Mouse (Mus musculus) G1E-ER4 (cell line): ENCODE data around the gene Arnt2. TPM values are rescaled to one million over a fixed set of nuclear protein-coding genes. Genes with fewer than 3 reads are reported as not detected.

Experiments used
- GATA1 ChIP-seq: IDR thresholded peaks from one replicate; pipeline ENCODE4 v1.8.0; 2012; ENCODE audit warnings: low read length, inconsistent platforms
- polyA plus RNA-seq: library from polyadenylated mRNA; stranded (reverse); fragments of >175 nt; gene quantifications from 2 replicates; pipeline ENCODE4 v1.2.3, GENCODE M21; 2012

Gene Arnt2
- polyA plus RNA-seq, 1 experiment = not detected

DNA sequence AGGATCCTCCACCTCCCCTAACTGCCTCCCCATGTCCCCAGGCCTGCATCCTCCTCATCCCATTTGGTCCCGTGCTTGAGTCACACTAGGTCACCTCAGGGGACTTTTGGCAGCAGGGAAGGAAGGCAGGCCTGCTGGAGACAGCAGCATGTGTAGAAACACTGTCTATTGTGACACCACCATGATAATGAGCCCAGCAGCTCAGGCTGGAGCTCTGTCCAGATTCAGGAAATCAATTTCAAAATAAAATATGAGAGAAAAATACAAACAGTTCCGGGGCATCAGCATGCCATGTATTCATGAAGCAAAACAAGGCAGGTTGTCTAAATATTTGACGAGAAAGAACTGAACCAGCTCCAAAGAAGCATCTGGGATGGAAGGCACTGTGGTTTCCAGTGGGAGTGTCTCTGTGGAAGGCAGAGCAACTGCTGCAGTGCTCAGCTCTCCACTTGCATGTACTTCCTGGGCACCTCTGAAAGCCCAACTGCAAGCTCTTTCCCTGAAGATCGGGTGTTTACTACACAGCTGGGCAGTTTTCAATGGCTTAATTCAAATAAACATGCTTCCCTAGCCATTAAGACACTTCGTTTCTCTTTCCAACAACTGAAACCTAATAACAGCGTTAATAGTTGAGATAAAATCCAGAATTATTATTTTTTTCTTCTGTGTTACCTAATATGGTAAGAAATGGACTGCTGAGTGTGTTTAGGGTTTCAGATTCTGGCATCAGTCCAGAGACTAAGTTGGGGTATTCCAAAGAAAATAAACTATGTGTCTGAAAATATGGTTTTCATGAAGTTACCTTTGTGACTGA, 74.0 kb downstream of the Arnt2 start:
- TF ChIP-seq GATA1 = no peak

DNA sequence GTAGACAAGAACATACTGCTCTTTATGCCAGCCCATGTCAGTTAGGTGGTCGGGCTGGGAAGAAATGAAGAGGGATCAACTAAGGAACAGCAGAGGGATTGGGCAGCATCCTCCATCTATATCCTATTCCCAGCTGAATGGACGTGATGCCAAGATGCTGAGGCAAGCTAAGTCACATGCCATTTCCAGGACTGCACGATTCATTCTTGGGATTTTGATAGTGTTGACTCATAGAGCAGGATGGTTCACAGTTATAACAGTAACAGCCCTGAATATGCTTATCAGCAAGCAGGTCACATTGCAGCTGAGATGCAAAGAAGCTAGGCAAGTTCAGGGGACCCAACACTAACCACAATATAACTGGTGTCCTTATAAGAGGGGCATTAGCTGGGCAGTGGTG, 76.0 kb downstream of the Arnt2 start:
- no peak for TF ChIP-seq GATA1

DNA sequence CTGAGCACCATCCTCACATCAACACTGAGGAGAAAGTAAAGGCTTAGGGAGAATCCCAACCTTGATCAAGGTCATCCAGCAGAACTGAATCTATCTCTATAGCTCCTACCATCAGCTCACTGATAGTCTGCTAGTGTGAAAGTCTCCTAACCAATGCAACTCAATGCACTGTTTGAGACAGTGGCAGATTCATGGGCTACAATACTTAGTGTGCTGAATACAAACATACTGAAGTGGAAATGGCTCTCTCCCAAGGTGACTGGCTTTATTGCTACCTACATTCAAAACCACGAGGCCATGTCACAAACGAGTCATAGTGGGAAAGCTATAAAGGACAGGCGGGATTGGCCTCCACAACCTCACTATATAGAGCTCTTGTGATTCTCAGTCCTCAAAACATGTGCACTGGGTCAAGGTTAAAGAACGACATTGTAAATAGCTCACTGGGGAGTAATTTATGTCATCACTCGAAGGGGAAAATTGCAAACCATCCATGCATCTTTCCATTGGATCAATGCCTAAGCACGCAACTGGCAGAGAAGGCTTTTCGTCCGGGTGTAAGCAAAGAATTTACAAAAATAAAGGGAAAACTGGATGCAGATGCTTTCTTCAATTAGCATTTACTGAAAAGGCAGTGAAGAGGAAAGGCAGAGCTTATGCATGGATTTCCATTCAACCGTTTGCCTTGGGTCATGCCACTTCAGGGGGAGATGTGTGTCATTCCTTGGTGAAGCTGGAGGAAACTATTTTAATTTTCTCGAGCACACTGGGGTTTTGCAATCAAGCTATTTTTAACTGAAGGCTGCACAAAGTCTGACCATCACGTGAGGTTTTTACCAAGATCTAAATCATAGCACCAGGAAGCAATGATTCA, 77.4 kb downstream of the Arnt2 start:
- TF ChIP-seq GATA1 = no peak

DNA sequence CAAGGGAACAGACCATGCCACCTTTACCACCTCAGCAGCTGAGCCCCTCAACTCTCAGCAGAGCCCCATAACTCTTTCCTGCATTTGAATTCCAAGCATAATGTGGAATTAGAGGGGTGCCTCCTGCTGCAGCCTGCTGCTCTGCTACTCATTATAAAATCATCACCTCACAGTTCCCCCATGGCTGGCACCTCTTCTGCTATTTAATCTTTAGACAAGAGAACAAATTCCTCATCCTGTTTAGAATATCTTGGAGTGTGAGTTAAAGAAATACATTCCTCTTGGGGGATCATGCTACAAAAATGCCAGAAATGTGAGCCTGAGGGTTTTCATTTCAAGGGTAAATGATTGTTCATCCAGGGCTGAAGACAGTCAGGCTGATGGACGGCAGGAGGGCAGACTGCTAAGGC, 80.8 kb downstream of the Arnt2 start:
- TF ChIP-seq GATA1 = no peak

DNA sequence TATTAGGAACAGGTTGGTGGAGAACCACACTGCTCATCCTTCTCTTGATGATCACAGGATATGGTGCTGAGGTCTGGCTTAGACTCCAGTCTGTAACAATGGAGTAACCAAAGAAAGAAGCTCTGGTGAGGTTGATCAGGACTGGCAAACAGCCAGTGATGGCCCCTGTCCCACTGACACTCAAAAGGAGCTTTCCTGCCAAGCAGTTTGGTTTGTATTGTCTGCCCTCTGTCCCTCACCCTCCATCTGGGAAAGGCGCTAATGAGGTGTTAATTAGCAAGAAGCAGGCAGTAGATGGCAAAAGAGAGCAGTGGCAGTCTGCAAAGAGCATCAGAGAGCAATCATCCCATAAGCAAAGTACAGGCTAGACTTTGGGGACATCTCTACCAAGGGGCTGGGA, 81.2 kb downstream of the Arnt2 start:
- TF ChIP-seq GATA1 = no peak

DNA sequence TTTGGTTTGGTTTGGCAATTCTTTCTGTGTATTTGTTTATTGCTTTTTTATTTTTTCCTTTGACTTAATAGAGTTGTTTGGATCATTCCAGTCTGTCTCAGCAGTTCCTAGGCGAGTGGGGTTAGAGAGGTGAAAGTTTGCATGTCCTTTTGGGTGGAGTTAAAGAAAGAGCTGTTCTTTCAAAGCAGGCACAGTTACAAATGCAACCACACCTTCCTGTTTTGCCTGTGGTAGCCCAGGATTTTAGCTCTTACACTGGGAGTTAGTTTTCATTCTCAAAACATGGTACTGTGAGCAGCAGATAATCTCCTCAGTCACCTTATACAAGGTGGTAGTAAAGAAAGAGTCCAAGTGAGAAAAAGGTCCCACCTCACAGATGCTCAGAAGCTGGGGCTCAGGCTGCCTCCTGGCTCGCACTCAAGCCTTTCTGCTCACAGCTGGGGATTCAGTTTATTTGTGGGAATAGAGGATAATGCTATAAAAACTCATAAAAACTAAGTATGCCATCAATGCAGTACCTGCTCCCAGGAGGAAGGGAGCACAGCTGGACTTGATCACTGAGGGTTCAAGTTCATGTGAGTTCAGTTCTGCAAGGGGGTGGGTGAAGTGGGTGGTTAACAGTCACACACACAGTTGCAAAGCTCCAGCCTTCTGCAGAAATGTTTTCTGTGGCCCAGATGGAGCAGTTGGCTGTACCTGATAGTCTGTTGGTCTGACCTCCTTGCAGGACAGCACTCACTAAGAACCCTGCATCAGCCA, 84.2 kb downstream of the Arnt2 start:
- no peak for TF ChIP-seq GATA1

DNA sequence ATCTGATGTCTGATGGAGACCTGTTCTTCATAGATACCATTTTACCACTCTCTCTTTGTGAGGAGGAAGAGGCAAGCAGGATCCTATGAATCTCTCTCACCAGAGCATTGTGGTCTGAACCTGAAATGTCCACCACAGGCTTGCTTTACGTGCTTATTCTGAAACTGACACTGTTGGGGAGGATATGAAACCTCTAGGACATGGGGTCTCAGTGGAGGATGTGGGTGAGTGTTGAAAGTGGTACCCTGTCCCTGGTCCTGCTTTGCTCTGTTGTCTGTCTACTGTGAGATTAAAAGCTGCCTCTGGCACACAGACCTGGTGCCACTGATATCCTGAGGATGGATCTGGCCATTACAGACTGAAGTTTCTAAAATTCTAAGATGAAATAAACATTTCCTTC, 88.4 kb downstream of the Arnt2 start:
- TF ChIP-seq GATA1 = no peak

DNA sequence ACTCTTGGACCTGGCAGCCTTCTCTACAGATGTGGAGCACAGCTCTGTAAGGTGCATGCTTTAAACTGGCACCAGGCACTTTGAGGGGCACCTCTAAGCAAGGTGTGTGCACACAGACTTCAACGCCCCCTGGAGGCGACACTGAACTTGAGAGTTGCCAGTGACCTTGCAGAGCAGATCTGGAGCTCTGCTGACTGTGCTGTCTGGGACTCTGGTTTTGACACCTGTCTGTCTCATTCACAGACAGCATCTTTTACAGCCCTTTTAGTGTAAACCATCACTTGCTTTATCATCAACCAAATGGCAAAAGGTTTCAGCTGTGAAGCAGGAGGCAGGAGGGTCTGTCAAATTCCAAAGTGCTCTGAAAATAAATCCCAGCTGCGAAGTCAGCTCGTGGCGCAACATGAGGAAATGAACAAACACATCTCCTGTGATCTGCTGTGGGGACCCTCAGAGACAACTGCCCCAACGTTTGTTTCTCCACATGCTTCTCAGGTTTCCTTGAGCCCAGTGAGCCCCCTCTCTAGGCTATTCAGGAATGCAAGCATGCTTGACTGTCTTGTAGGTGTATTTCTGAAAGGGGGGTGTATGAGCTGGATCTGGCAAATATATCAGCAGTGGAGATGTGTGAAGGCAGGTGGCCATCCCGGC, 94.5 kb downstream of the Arnt2 start:
- TF ChIP-seq GATA1 = no peak

DNA sequence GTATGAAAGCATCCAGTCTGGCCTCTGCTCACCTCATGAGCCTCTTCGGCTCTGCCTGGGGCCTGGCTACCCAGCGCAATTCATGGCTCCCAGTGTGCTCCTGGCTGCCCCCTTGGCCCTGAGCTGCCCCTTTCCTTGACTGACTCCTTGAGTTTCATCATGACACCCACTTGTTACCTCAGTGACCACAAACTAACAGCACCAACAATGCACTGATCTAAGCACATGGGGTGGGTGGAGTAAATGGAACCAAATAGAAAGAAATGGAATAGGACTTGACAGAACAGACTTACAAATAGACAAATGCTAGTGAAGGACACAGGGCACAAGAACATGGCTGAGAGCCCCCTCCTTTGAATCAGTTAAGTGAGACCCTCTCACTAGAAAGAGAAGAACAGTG, 95.2 kb downstream of the Arnt2 start:
- no peak for TF ChIP-seq GATA1

DNA sequence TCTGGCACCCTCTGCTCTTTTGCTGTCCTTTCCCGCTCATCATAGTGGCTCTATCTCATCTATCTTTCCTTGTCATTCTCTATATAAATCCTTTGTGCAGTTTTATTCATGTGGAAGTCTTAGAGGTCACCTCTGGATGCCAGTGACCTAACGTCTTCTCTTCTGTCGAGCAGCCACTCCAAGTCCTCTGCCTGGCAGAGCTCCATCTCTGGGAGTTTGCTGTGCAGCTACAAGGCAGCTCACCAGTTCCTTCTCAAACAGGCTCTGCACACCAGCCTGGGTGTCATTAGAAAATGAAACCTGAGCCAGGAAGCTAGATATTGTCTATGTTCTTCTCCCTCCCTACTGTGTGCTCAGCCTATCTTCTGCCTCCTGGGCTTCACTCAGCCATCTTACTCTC, 98.4 kb downstream of the Arnt2 start:
- TF ChIP-seq GATA1 = no peak

DNA sequence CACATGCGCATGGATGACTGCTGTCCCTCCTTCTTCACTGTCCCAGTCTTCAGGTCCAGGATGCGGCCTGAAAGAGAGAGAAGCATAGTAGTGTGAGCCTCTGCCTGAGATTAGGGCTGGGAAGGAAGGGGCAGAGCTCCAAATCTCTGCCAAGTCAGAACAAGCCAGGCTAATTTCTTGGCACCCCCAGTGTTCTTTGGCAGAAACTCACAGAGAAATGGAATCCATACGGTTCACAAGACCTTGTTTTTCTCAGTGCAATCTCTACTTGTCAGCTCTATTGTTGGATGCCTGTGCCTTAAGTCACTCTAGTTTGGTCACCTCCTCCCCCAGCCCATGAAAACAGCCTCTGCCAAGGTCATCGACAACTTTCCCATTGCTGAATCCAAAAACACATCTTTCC, 99.1 kb downstream of the Arnt2 start:
- TF ChIP-seq GATA1 = no peak

DNA sequence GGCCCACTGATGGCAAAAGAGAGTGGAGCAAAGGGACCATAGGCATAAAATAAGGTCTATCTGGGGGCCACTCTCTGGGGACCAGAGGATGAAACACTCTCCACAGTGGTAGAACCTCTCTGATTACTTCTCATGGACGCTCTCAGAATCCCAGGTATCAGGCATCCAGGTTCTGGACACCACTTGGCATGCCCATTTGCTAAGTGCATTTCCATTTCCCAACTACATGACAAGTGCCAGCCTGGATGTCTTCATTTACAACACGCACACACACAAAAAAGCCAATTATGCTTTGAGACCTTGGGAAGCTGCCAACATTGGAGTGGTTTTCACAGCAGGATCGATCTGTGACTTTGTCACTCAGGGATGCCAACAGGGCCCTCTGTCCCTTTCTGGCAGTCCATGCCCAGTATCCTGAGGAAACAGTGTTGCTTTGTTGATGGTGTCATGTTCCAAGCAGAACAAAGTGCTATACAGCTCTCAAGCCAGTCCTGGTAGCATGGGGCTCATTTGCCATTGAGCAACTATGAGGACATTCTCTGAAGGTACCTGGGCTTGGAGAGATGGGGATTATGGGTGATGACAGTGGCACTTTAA, 102.5 kb downstream of the Arnt2 start:
- TF ChIP-seq GATA1 = no peak

DNA sequence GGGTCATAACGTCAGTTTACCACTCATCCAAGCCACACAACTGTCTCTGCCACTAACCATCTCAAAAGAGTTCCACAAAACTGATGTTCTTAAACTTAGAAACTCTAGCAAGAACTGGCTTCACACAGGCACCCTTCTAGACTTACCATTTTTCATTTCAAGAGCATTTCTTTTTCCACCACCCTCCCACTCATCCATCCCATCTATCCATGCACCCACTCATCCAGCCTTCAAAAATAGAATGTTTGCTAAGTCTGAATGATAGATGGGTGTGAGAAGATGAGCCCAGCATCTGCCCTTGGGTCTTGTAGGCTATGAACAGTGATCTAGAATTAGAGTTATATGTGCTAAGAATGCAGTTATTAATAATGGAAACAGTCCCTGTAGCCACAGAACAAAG, 109.7 kb downstream of the Arnt2 start:
- TF ChIP-seq GATA1 = no peak

DNA sequence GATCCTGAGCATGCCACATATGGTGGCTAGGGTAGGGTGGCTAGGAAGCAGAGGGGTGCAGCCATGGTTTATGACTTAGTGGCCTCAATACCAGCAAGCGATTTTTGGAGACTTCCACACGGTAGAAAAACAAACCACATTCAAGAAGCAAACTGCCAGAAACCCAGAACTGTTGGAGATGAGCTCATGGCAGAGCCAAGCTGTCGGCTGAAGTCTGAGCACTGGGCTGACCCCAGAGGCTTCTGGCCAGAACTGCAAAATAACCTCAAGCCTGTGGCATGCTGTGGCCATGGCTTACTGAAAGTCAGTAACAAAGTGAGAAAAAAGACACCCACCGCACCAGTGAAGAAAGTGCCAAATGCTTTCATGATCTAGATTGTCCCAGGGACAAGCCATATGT, 110.4 kb downstream of the Arnt2 start:
- no peak for TF ChIP-seq GATA1

DNA sequence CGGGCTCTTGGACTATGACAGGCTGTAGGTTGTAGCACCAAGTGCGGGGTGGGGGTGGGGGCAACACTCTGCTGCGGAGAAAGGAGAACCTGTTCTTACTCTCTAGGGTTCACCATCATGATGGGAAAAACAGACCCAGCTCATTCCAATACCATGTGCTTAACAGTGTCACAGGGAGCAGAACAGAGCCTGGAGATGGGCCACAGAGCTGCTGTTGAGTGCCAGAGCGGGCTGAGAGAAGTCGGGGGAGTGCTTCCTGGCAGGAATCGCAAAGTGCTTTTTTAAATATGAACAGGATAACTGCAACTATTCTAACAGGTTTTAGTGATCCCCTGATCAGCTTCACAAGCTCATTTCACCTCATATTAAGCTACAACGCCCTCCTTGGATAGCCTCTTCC, 116.9 kb downstream of the Arnt2 start:
- no peak for TF ChIP-seq GATA1
